Mouse (Mus musculus) forebrain, embryonic 12.5 days (tissue): ENCODE measurements around the gene Sla2. TPM values are rescaled to one million over a fixed set of nuclear protein-coding genes. Genes with fewer than 3 reads are reported as not detected.
"Not testable (repeated sequence)": the region's sequence is repeated elsewhere in the genome, so short reads cannot be mapped to it uniquely, and the experiment has no call there.

Source experiments
- ATAC-seq: fragments of 200-750 bp; cut with Nextera tagmentation; 2 replicates; pipeline ENCODE4 v1.8.0; 2017; ENCODE audit warnings: moderate TSS enrichment; ENCODE audit not compliant: low FRiP score
- H3K27ac ChIP-seq: fragments of 300-500 bp; sonication (generic); 2 replicates; pipeline ENCODE4 v1.5.1; 2016; ENCODE audit warnings: mild to moderate bottlenecking
- H3K27me3 ChIP-seq: fragments of 300-500 bp; sonication (generic); 2 replicates; pipeline ENCODE4 v1.6.1; 2016; ENCODE audit warnings: mild to moderate bottlenecking
- H3K36me3 ChIP-seq: fragments of 300-500 bp; sonication (generic); replicated peaks from 2 replicates; pipeline ENCODE4 v1.6.1; 2016; ENCODE audit warnings: mild to moderate bottlenecking
- H3K4me1 ChIP-seq: fragments of 300-500 bp; sonication (generic); 2 replicates; pipeline ENCODE4 v1.6.1; 2016
- H3K4me2 ChIP-seq: fragments of 300-500 bp; sonication (generic); 2 replicates; pipeline ENCODE4 v1.6.1; 2016; ENCODE audit warnings: mild to moderate bottlenecking, moderate library complexity
- H3K4me3 ChIP-seq: fragments of 300-500 bp; sonication (generic); replicated peaks from 2 replicates; pipeline ENCODE4 v1.5.1; 2016; ENCODE audit warnings: mild to moderate bottlenecking
- H3K9ac ChIP-seq: fragments of 300-500 bp; sonication (generic); 2 replicates; pipeline ENCODE4 v1.6.1; 2016; ENCODE audit warnings: mild to moderate bottlenecking
- H3K9me3 ChIP-seq: fragments of 300-500 bp; sonication (generic); 2 replicates; pipeline ENCODE4 v1.6.1; 2016
- WGBS: fragments of 180-500 bp; shearing (Covaris S2); methylation state at CpG from one replicate; pipeline ENCODE4 v1.1.7; 2016; 5-methylcytosine and 5-hydroxymethylcytosine counted together
- polyA plus RNA-seq: library from polyadenylated mRNA; unstranded; fragments of >200 nt; fragmentation: Nextera tagmentation; extraction: Ambion mirVana; gene quantifications from 2 replicates; pipeline ENCODE4 v1.2.1, GENCODE M21; 2016

The Sla2 gene
- polyA plus RNA-seq, 1 experiment from 2014 or later = 0.23 TPM

DNA sequence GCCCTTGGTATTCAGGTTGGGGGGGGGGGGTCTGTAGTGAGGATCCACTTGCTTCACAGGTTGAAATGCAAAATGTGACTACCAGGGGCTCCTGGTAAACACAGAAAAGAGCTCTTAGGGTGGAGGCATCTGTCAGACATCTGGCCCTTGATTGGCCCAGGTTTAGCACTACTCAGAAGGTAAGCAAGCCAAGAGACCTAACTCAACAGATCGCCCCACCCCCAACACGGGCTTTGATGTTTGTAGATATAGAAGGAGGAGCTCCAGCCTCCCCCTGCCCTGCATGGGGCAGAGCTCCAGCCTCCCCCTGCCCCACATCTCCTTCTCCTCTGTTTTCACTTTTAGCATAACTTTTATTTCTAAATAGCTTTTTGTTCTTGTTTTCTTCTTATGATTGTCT, 32.8 kb upstream of the Sla2 start:
- Histone ChIP-seq H3K4me1 (no peaks in the 10 kb centered on the region), H3K27me3 (no peaks in the 10 kb centered on the region), H3K4me3 (no peak overlapping the region), H3K9ac (no peak overlapping the region), H3K4me2 (no peak overlapping the region), H3K27ac (no peak overlapping the region), H3K9me3 (no peaks in the 10 kb centered on the region), H3K36me3 (no peaks in the 10 kb centered on the region)
- ATAC-seq = no peak
- 71% methylated on average over 2 of the region's 2 CpGs for WGBS

DNA sequence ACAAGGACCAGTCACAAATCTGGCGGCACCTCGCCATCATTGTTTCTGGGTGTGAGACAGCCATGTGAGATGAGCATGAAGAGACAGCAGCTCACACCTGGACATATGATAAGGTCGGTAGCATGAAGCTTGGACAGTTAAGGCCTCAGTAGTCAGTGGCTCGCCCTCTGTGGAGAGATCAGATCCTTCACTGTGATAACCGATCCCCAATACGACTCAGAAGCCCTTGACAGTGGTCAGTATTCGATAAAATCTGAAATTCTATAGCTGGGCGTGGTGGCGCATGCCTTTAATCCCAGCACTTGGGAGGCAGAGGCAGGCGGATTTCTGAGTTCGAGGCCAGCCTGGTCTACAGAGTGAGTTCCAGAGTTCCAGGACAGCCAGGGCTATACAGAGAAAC, 32.2 kb upstream of the Sla2 start:
- H3K27me3 ChIP-seq, ATAC-seq, H3K9ac ChIP-seq, H3K4me1 ChIP-seq, H3K27ac ChIP-seq, H3K4me2 ChIP-seq, H3K9me3 ChIP-seq, H3K4me3 ChIP-seq, H3K36me3 ChIP-seq: not testable (repeated sequence)
- WGBS = 93% methylated on average over 11 of the region's 11 CpGs

DNA sequence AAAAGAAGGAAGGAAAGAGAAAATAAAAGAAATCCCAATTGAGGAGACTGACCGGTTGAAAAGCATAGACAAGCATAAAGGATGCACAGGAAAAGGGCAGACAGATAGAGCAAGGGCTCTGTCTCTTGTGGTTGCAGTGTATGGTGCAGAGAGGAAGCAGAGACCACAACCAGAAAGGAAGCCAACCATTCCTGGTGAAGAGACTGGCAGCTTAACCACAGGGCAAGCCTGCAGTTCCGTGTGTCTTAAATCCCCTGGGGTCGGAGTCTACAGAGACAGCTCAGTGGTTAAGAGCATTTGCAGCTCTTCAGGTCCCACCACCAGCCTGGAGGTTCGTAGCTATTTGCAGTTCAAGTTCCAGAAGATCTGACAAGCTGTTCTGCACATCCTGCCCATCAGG, 31.6 kb upstream of the Sla2 start:
- WGBS = 77% methylated on average over 4 of the region's 4 CpGs
- Histone ChIP-seq H3K4me2 (no peak overlapping the region), H3K9me3 (no peaks in the 10 kb centered on the region), H3K4me3 (no peak overlapping the region), H3K9ac (no peak overlapping the region), H3K27ac (no peak overlapping the region), H3K36me3 (no peaks in the 10 kb centered on the region), H3K4me1 (no peaks in the 10 kb centered on the region), H3K27me3 (no peaks in the 10 kb centered on the region)
- no peak for ATAC-seq

DNA sequence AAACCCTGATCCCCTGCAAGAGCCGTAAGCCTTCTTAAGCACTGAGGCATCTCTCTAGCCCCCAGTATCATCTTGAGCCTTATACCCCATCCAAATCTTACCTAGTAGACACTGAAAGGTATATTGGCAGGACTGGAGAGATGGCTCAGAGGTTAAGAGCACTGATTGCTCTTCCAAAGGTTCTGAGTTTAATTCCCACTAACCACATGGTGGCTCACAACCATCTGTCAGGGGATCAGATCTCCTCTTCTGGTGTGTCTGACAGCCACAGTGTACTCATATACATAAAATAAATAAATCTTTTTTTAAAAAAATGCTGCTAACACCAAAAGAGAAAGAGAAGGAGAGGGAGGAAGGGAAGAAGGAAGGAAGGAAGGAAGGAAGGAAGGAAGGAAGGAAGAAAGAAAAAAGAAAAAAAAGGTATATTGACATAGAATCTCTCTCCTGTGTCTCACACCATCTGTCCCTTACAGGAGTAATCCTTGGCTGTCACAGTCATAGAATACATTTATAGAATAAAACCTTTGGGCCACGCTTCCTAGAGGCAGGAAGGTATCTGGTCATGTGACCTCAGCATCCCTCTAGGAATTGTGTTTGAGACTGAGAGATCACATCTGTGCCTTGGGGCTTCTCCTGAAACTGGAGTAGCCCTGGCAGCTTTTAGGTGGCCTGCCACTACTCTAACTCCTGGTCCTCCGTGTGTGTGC, 29.6 kb upstream of the Sla2 start:
- Histone ChIP-seq H3K4me2 (no peak overlapping the region), H3K4me1 (no peaks in the 10 kb centered on the region; the same call in 1 of the 2 replicates), H3K27me3 (no peaks in the 10 kb centered on the region), H3K9ac (no peak overlapping the region), H3K27ac (no peak overlapping the region), H3K9me3 (no peaks in the 10 kb centered on the region), H3K4me3 (no peak overlapping the region), H3K36me3 (no peaks in the 10 kb centered on the region)
- WGBS = 85% methylated on average over 3 of the region's 3 CpGs
- ATAC-seq = no peak

DNA sequence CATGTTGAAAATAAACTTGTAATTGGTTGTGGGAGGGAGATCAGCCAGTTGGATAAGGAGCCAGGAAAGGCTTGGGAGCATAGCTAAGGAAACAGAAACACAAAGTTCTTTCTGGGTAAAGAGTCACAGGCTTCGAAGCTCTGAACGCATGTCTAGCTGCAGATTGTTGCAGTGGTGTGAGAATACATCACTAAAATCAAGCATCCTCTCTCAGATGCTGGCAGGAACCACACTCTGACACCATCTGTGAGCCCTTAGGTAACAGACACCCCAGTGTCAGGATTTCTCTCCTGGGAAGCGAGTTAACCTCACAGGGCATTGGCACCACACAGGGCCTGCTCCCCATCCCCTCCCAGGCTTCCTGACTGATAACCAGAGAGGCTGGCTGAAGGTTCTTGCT, 28.6 kb upstream of the Sla2 start:
- Histone ChIP-seq H3K4me2 (no peak overlapping the region), H3K27me3 (no peaks in the 10 kb centered on the region), H3K36me3 (no peaks in the 10 kb centered on the region), H3K9ac (no peak overlapping the region), H3K4me3 (no peak overlapping the region), H3K27ac (no peak overlapping the region), H3K9me3 (no peaks in the 10 kb centered on the region), H3K4me1 (no peaks in the 10 kb centered on the region; the same call in 1 of the 2 replicates)
- WGBS = 84% methylated on average over 3 of the region's 3 CpGs
- ATAC-seq = no peak

DNA sequence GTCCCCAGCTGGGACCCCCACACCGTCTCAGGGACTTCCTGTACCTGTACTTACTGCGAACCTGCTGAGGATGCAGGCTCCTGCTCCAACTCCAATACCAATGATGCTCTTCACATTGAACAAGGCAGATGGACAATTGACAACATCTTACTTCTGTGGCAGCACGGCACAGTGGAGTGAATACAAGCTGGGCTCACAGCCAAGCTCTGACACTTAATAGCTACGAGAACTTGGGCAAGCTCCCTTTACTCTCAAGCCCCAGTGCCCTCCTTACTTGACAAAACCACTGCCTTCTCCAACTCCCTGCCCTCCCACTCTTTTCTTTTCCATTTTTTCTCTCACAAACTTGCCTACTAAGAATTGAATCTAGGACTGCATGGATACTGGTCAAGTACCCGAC, 26.2 kb upstream of the Sla2 start:
- Histone ChIP-seq H3K4me1 (no peaks in the 10 kb centered on the region; the same call in 1 of the 2 replicates), H3K4me3 (no peak overlapping the region), H3K4me2 (no peak overlapping the region), H3K9ac (no peak overlapping the region), H3K27ac (no peak overlapping the region), H3K27me3 (no peaks in the 10 kb centered on the region), H3K9me3 (no peaks in the 10 kb centered on the region), H3K36me3 (no peaks in the 10 kb centered on the region)
- WGBS = 75% methylated on average over 5 of the region's 5 CpGs
- ATAC-seq = no peak

DNA sequence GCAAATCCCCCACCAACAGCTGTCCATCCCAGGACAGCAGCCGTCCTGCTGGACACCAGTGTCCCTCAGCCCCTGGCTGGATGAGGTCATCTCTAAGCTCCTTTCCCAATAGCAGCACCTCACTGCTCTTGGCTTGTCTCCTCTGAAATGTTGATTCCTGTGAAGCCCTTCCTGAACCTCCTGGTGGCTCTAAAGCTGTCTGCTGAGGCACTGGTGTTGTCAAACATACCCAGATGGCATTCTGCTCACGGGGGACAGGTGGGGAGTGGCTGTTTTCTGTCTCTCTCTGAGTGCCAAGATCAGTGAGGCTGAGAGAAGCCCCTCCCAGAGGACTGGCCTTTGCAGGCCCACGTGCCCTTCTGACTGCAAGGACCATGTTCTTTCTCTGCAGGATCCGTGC, 18.9 kb upstream of the Sla2 start:
- not testable (repeated sequence) for H3K27ac ChIP-seq, H3K4me2 ChIP-seq, H3K9me3 ChIP-seq, ATAC-seq, H3K36me3 ChIP-seq, H3K27me3 ChIP-seq, H3K9ac ChIP-seq, H3K4me1 ChIP-seq, H3K4me3 ChIP-seq
- WGBS = 42% methylated on average over 4 of the region's 4 CpGs

DNA sequence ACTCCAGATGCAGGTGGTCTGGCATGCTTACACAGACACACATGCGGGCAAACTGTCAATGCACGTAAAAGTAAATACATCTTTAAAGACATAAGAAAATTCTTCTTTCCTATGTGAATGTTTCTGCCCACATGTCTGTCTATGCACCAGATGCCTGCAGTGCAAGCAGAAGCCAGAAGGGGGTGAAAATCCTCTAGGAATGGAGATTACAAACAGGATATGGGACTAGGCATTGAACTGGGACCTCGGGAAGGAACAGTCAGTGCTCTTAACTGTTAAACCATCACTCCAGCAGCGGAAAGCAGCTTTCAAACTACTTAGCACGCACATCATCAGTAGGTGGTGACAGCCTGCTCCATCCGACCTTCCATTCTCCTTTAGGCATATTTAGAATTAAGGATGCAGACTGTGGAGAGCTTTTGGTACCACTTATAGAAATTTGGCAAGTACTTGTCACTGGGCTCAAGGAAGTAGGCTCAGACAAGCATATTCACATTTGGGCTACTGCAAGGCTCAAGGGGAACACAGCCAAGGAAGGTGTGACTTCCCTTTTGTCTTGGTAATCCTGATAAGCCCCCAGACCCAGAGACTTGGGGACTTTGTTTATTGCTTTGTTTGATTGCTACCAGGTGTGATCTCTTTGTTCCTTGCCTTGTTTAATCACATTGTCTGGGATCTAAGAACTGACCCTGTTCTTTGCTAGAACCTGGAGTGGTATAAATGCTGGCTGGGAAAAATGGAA, 18.2 kb upstream of the Sla2 start:
- Histone ChIP-seq H3K4me1 (no peaks in the 10 kb centered on the region), H3K27me3 (no peaks in the 10 kb centered on the region), H3K4me2 (no peak overlapping the region), H3K27ac (no peak overlapping the region), H3K9me3 (no peaks in the 10 kb centered on the region), H3K36me3 (no peaks in the 10 kb centered on the region), H3K4me3 (no peak overlapping the region), H3K9ac (no peak overlapping the region)
- ATAC-seq = no peak
- 29% methylated on average over 6 of the region's 6 CpGs for WGBS

DNA sequence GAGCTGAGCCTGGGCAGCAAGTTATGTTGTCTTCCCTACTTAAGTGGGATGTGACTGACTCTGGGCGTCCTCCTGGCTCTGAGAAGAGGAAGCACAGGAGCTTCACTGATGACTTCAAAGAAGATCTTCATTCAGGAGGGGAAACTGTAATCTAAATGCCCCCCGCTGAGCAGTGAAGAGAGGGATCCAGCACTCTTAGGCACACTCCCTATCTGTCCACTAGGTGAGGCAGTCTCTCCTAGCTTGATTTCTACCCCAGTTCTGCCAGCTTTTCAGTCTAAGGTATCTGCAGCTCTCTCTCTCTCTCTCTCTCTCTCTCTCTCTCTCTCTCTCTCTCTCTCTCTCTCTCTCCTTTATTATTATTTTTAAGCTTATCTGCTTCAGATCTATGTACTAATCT, 16.4 kb upstream of the Sla2 start:
- no peaks in the 10 kb centered on the region for H3K36me3 ChIP-seq
- no peak for ATAC-seq

DNA sequence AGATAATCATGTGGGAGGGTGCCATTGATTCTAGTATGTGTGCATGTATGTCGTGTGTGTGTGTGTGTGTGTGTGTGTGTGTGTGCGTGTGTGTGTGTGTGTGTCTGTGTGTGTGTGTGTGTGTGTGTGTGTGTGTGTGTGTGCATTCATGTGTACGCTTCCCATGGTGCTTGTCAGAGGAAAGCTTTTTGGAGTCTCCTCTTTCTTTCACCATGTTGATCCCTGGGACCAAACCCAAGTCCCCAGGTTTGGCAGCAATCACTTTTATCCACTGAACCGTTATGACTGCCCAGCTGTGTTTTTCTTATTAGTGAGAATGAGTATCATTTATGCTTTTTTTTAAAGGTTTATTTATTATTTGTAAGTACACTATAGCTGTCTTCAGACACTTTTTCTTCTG, 15.4 kb upstream of the Sla2 start:
- H3K4me3 ChIP-seq, H3K9ac ChIP-seq, H3K27ac ChIP-seq, H3K36me3 ChIP-seq, H3K4me1 ChIP-seq, ATAC-seq, H3K4me2 ChIP-seq, H3K9me3 ChIP-seq, H3K27me3 ChIP-seq: not testable (repeated sequence)
- 71% methylated on average over 3 of the region's 4 CpGs for WGBS

More for the DNA sequence above, 16.4 kb upstream of the Sla2 start:
- no peaks in the 10 kb centered on the region for H3K4me1 ChIP-seq
- H3K9me3 ChIP-seq = no peaks in the 10 kb centered on the region
- no peak overlapping the region for H3K4me2 ChIP-seq
- no peak overlapping the region for H3K4me3 ChIP-seq
- WGBS = 50% methylated on average over 2 of the region's 2 CpGs
- H3K9ac ChIP-seq = no peak overlapping the region
- no peak overlapping the region for H3K27ac ChIP-seq
- H3K27me3 ChIP-seq = 0 out of 2 replicates have a peak, but pooled peaks cover 2% of the 10 kb centered on the region

DNA sequence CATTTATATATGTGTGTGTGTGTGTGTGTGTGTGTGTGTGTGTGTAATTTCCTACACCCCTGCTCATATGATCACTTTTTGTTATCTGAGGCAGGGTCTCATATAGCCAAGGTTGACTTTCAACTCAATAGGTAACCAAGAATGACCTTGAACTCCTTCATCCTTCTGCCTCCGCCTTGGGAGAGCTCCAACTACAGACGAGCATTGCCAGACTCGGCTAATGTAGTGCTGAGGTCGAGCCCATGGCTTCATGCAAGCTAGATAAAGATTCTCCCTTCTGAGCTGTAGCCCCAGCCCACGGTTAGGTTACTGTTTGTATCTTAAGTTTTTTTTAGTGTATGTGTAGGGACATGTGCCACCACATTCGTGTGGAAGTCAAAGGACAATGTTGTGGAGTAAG, 14.9 kb upstream of the Sla2 start:
- Histone ChIP-seq H3K27ac (no peak overlapping the region), H3K27me3 (0 out of 2 replicates have a peak, but pooled peaks cover 2% of the 10 kb centered on the region)
- WGBS = 78% methylated on average over 6 of the region's 6 CpGs

DNA sequence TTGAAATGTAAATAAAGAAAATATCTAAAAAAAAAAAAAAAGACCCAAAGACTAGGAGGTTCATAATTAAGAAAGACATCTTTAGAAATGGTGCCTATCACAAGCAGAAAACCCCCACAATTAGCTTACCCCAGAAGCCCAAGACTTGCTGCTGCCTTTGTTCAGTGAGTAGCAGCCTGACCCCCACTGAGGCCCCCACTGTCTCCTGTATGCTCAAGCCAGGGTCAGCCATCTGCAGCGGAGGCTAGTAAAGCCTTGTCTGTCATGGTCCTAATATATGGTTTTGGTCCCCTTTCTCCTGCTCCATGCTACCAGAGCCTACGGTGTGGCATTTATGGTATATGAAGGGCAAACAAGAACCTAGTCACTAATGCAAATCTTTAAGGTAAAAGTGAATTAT, 14.4 kb upstream of the Sla2 start:
- 85% methylated on average over 2 of the region's 2 CpGs for WGBS
- no peak overlapping the region for H3K4me2 ChIP-seq
- H3K36me3 ChIP-seq = no peaks in the 10 kb centered on the region

More for the DNA sequence above, 14.9 kb upstream of the Sla2 start:
- Histone ChIP-seq H3K36me3 (no peaks in the 10 kb centered on the region), H3K9ac (no peak overlapping the region), H3K9me3 (no peaks in the 10 kb centered on the region), H3K4me1 (no peaks in the 10 kb centered on the region), H3K4me2 (no peak overlapping the region), H3K4me3 (no peak overlapping the region)
- ATAC-seq = no peak

DNA sequence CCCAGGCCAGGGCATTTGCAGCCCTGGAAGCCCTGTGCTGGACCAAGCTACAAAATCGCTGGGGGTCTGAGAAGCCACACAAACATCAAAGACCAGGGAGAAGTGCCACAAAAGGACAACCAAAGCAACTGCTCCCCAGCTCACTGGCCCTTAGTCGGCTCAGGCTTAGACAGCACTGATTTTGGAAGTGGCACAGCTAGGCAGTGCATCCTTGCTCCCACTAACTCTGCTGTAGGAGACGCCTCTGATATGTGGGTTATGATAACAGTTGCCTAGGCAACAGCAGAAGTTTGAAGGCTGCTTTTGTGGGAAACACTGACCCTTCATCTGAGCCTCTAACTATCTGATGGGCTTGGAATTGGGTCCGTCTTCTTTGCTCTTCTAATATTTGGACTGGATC, 12.2 kb upstream of the Sla2 start:
- Histone ChIP-seq H3K36me3 (no peaks in the 10 kb centered on the region), H3K27me3 (0 out of 2 replicates have a peak, but pooled peaks cover 2% of the 10 kb centered on the region), H3K4me3 (no peak overlapping the region), H3K4me1 (no peaks in the 10 kb centered on the region), H3K9ac (no peak overlapping the region), H3K4me2 (no peak overlapping the region), H3K27ac (no peak overlapping the region), H3K9me3 (no peaks in the 10 kb centered on the region)
- ATAC-seq = no peak
- 84% methylated on average over 4 of the region's 4 CpGs for WGBS

More for the DNA sequence above, 14.4 kb upstream of the Sla2 start:
- Histone ChIP-seq H3K9me3 (no peaks in the 10 kb centered on the region), H3K27ac (no peak overlapping the region), H3K9ac (no peak overlapping the region), H3K4me1 (no peaks in the 10 kb centered on the region), H3K4me3 (no peak overlapping the region), H3K27me3 (0 out of 2 replicates have a peak, but pooled peaks cover 2% of the 10 kb centered on the region)
- ATAC-seq = no peak
